Mouse (Mus musculus) layer of hippocampus, postnatal 10 days (tissue): Measurements from ENCODE around the gene Trim60. TPM values are rescaled to one million over a fixed set of nuclear protein-coding genes. Genes with fewer than 3 reads are reported as not detected.

ENCODE experiments used
- DNase-seq, 2 experiments: peaks; one replicate each; pipeline ENCODE4 v3.0.0; 2021; ENCODE audit warnings: low spot score in 2 of 2
- total RNA-seq, 2 experiments: library from RNA; stranded (reverse); gene quantifications; 2 replicates each; pipeline ENCODE4 v1.2.3; 2021

The Trim60 gene
- total RNA-seq, 2 experiments from 2014 or later: not detected

- DNase-seq: no peak
Measured at GRCm38 (mm10) chr8:64998806-64999365, 19.5 kb downstream of the Trim60 start.

- DNase-seq: no peak
Measured at GRCm38 (mm10) chr8:64987731-64988130, 30.7 kb downstream of the Trim60 start, which contains the start of gene Trim75. TSS of gene Trim75 (minus strand) at chr8:64987831.

- no peak for DNase-seq
Measured at GRCm38 (mm10) chr8:64983150-64983897, 35.1 kb downstream of the Trim60 start.

- DNase-seq: no peak
Measured at GRCm38 (mm10) chr8:64962836-64963235, 55.5 kb downstream of the Trim60 start.

GRCm38 (mm10) chr8:64959025-64959424 is 59.4 kb downstream of the Trim60 start:
- DNase-seq: no peak

- DNase-seq: no peak
Measured at GRCm38 (mm10) chr8:64952101-64952500, 66.3 kb downstream of the Trim60 start.

Other genes with a start within 250 kb of the Trim60 start
- 100 to 1,000 TPM; 193 to 203 TPM for gene Klhl2, start 168.6 kb downstream of the Trim60 start, total RNA-seq
- gene Tmem192, start 71.4 kb downstream of the Trim60 start, total RNA-seq: 10 to 100 TPM; 14.7 to 15.5 TPM
- gene Trim75, start 30.8 kb downstream of the Trim60 start, total RNA-seq: not detected
- gene Trim61, start 61 bp downstream of the Trim60 start, total RNA-seq: not detected
- not detected for gene Apela, start 18.8 kb upstream of the Trim60 start, total RNA-seq
- not detected for gene Gm10663, start 56.4 kb upstream of the Trim60 start, total RNA-seq
- gene BC030870, start 111.0 kb upstream of the Trim60 start, total RNA-seq: not detected